Mouse (Mus musculus): Measurements from ENCODE around the gene Eef1akmt2. TPM values are rescaled to one million over a fixed set of nuclear protein-coding genes. Genes with fewer than 3 reads are reported as not detected.

Gene Eef1akmt2
- polyA plus RNA-seq (2021), result 42.7 TPM

DNA sequence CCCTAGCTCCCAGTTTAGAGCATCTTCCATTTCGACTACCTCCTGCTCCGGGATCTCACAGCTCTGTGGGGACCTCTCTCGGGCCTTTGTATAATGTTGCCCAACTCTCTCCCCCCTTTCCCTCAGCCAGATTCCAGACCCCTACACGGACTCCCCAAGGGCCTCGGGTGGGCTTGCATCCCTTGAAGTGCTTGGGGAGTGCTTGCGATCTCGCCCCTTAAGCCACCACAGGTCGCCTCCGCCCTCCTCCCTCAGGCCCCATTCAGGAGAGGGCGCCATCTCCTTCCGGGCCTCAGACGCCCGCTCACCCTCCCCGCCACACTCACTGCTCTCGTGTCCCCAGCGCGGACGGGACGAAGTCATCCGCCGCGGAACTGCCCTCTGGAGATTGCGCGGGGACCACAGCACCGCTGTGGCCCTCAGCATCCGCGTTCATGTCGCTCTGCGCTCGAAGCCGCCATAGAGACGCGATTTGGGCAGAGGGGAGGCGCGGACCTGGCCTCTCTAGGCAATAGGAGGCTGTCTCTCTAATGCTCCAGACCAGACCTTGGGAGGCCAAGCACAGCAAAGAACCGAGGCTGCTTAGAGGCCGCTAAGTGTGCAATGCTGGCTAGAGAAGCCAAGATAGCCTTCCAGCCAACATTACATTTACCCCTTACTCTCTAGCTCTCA, at the start of gene Eef1akmt2:
Eef1akmt2 (minus strand) TSS at position 501 of the 672 bp plus-strand sequence.
- peak; percentile 53 for DNase-seq (ENCODE audit: low read depth, low spot score)
- in situ Hi-C loops (cut with MboI; ENCODE audit: low pct_unique_long_range_greater_than_20kb), result no loop called here
- POLR2A ChIA-PET, result interaction anchor here (0.8 kb wide), 1 partner anchor 293 kb away, joined by 3 read pairs; no protein-coding TSS in a partner anchor
- no peaks in the 10 kb centered on the region for H3K27me3 ChIP-seq
- CTCF ChIA-PET, result interaction anchor here (0.9 to 2.3 kb wide), 3 partner anchors 9 to 23 kb away, joined by 3 to 6 read pairs (median 4); no protein-coding TSS in a partner anchor
- peak; percentile 76 for TF ChIP-seq CTCF (IDR thresholded peaks at IDR 0.05)
- peak; percentile 83 for ATAC-seq

DNA sequence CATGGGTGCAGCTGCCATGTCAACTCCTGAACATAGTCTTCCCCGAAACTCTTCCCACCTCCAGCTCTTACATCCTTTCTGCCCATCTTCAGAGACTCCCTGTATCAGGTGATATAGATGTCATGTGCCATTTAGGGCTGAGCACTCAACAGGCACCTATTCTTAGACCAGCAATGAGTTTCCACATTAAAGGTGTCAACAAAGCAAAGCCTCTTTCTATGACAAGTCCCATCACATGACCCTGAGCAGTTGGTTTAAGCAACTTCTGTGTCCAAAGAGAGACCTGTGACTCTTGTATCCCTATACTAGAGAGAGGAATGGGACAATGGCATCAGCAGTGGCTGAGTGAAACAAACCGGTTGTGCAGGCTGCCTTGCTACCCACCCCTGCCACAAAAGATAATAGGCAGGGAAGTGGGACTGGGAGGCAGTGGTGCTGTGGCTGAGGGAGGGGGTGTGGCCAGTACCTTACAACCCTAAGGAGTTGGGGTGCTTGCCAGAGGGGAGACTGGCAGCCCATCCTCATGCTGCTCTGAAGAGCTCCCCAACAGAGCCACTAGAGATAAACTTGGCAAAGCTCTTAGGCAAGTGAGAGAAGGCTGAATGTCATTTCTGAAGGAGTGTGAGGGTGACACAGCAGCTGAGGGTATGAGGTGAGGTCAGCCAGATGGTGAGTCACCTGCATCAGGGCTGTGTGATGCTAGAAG, 48.5 kb upstream of the Eef1akmt2 start:
- no peak for DNase-seq (ENCODE audit: low read depth, low spot score)
- POLR2A ChIA-PET, result no interaction called here
- H3K27me3 ChIP-seq, result no peaks in the 10 kb centered on the region
- CTCF ChIA-PET, result no interaction called here
- in situ Hi-C loops (cut with MboI; ENCODE audit: low pct_unique_long_range_greater_than_20kb), result no loop called here
- no peak for TF ChIP-seq CTCF (IDR thresholded peaks at IDR 0.05)
- peak; percentile 51 for ATAC-seq

DNA sequence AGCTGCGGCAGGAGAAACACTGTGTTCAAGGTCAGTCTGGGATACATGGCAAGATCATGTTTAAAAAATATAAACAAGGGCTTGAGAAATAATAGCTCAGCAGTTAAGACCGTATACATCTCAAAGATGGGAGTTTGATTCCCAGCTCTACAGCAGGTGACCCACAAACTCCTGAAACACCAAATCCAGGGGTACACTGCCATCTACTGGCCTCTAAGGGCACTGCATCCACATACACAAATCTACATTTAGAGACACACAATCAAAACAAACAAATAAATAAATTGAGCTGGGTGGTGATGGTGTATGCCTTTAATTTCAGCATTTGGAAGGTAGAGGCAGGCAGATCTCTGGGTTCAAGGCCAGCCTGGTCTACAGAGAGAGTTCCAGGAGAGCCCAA, 45.8 kb upstream of the Eef1akmt2 start:
- TF ChIP-seq CTCF (IDR thresholded peaks at IDR 0.05), result peak; percentile 83
- DNase-seq (ENCODE audit: low read depth, low spot score), result no peak

DNA sequence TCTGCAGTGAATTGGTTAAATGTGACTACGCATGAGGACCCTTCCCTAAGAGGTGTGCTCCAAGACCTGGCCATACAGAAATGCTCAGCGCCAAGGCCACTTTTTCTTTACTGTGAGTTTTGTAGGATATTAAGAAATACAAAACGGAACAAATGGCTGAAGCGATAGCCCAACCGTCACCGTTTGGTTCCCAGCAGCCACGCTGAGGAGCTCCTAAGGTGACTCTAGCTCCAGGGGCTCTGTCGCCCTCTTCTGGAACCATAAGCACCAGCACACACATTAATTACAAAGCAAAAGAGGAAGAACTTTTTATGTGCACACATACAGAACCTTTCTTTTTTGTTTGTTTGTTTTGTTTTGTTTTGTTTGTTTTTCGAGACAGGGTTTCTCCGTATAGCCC, 44.8 kb upstream of the Eef1akmt2 start:
- ChIA-PET POLR2A (no interaction called here), CTCF (interaction anchor here (1.2 to 2.9 kb wide), 3 partner anchors 8 to 84 kb away, joined by 3 to 7 read pairs (median 6); no protein-coding TSS in a partner anchor)
- H3K27me3 ChIP-seq, result no peaks in the 10 kb centered on the region
- ATAC-seq (no peak), DNase-seq (ENCODE audit: low read depth, low spot score) (no peak)
- no peak for TF ChIP-seq CTCF (IDR thresholded peaks at IDR 0.05)
- in situ Hi-C loops (cut with MboI; ENCODE audit: low pct_unique_long_range_greater_than_20kb), result loop anchor here (5.0 kb wide), 1 partner anchor 245 kb away; no protein-coding TSS in a partner anchor

More for the DNA sequence above, 45.8 kb upstream of the Eef1akmt2 start:
- no peaks in the 10 kb centered on the region for H3K27me3 ChIP-seq
- ChIA-PET POLR2A (no interaction called here), CTCF (interaction anchor here (0.7 to 2.0 kb wide), 11 partner anchors 21 to 423 kb away, joined by 3 to 7 read pairs (median 4); partner anchors contain the start of gene Fam53b)
- no peak for ATAC-seq
- in situ Hi-C loops (cut with MboI; ENCODE audit: low pct_unique_long_range_greater_than_20kb), result loop anchor here (5.0 kb wide), 1 partner anchor 246 kb away; no protein-coding TSS in a partner anchor

DNA sequence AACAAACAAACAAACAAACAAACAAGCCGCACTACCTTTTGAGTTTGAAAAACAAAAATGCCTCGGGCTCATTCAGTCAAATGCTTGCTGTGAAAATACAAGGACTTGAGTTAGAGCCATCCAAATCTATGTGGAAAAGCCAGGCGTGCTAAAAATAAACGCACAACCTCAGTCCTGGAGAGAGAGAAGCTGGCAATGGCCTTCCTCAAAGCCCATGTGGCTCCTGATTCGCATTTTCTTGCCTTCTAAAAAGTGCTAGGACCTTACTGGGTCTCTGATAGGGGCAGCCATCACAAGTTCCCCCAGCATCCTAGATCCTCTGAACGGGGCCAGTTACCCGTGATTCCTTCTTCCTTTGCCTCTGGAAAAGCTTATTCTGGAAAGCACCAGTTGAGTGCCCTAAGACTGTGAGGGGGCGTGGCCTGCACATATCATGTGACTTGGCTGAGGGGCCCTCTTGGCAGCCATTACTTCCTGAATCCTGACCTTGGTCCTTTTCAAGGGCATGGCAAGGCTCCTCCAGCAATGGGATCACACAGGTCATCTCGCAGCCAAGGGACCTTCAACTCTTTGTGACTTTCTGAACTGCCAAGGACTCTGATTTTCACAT, 43.8 kb upstream of the Eef1akmt2 start:
- in situ Hi-C loops (cut with MboI; ENCODE audit: low pct_unique_long_range_greater_than_20kb), result loop anchor here (5.0 kb wide), 1 partner anchor 244 kb away; no protein-coding TSS in a partner anchor
- ChIA-PET CTCF (interaction anchor here (1.2 to 2.9 kb wide), 3 partner anchors 9 to 85 kb away, joined by 3 to 6 read pairs (median 3); partner anchors contain the start of gene Fam53b), POLR2A (no interaction called here)
- no peak for TF ChIP-seq CTCF (IDR thresholded peaks at IDR 0.05)
- no peak for DNase-seq (ENCODE audit: low read depth, low spot score)
- no peaks in the 10 kb centered on the region for H3K27me3 ChIP-seq
- ATAC-seq, result no peak

DNA sequence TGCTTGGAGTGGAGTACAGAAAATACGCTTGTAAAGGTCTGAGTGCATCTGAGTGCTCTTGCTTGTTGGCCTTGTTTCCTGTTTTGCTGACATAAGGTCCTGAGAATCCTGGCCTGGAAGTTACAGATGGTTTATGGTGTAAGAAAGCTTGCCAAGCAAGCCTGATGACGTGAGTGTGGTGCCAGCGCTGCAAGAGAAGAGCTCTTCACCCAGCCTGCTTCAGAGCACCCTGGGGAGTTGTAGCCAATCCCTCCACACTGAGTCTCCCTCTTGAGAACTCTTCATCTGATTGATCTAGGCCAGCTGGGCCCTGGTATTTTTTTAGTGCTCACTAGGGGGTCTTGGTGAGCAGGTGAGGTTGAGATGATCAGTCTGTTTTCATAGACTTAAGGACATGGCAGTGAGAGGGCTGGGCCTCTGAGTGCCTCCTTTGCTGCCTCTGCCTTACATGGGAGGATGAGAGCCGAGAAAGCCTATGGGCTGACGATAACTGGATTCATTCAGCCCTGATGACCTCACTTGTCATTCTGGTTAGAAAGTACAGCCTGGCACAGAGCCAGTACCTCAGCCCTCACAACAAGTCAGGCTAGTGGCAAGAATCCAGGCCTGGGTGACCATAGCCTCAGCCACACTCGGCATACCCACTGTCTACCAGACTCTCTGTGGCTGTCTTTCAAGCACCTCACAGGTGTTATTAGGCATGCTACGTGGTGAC, 42.5 kb upstream of the Eef1akmt2 start:
- no peak for TF ChIP-seq CTCF (IDR thresholded peaks at IDR 0.05)
- in situ Hi-C loops (cut with MboI; ENCODE audit: low pct_unique_long_range_greater_than_20kb), result loop anchor here (5.0 kb wide), 1 partner anchor 243 kb away; no protein-coding TSS in a partner anchor
- H3K27me3 ChIP-seq, result no peaks in the 10 kb centered on the region
- ChIA-PET POLR2A (no interaction called here), CTCF (interaction anchor here (0.5 to 2.9 kb wide), 3 partner anchors 10 to 82 kb away, joined by 3 to 6 read pairs (median 4); partner anchors contain the start of gene Fam53b)
- DNase-seq (ENCODE audit: low read depth, low spot score) (no peak), ATAC-seq (no peak)

DNA sequence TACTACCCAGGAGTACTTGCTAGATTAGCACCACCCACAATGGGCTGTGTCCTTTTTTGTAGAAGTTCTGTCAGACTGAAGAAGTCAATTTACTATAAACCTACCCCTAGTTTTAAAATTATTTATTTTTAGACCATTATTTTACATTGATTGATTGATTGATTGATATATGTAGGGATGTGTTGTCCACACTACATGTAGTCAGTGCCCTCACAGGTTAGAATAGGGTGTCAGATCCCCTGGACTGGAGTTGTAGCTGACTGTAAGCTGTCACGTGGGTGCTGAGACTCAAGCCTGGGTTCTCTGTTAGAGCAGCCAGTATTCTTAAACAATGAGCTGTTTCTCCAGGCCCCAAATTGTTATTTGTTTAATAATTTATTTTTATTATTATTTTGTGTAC, 40.9 kb upstream of the Eef1akmt2 start:
- no peak for TF ChIP-seq CTCF (IDR thresholded peaks at IDR 0.05)
- DNase-seq (ENCODE audit: low read depth, low spot score), result no peak
- ChIA-PET CTCF (no interaction called here), POLR2A (no interaction called here)
- in situ Hi-C loops (cut with MboI; ENCODE audit: low pct_unique_long_range_greater_than_20kb), result no loop called here
- no peaks in the 10 kb centered on the region for H3K27me3 ChIP-seq
- no peak for ATAC-seq

DNA sequence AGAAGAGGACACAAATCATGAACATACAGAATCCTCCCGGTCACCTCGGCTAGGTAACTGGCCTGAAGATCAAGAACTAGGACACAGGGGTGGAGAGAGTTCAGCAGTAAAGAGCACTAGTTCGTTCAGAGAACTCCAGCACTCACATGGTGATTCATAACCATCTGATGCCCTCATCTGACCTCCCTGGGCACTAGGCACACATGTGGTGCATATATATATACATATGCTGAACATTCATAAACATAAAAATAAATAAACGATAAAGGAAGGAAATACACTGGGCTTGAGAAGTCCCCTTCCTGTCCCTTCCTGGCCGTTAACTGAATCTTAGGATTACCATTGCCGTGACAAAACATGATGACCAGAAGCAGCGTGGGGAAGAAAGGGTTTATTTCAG, 40.3 kb upstream of the Eef1akmt2 start:
- POLR2A ChIA-PET, result no interaction called here
- CTCF ChIA-PET, result no interaction called here
- ATAC-seq (no peak), DNase-seq (ENCODE audit: low read depth, low spot score) (no peak)
- in situ Hi-C loops (cut with MboI; ENCODE audit: low pct_unique_long_range_greater_than_20kb), result no loop called here
- no peaks in the 10 kb centered on the region for H3K27me3 ChIP-seq
- TF ChIP-seq CTCF (IDR thresholded peaks at IDR 0.05), result no peak

DNA sequence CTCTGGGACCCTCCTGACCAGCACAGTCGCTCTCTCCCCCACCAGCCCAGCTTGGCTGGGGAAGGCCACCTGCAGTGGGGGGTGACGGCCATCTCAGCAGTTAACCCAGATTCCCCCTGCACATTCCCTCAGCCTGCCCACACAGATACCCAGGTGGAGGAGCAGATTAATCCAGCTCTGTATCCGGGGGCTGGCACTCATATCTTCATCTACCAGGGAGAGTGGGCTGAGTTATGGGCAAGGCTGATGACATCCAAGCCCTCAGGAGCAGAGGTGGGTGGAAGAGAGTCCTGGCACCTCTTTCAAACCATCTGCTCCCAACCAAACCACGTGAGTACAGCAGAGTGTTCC, 39.8 kb upstream of the Eef1akmt2 start:
- ATAC-seq (no peak), DNase-seq (ENCODE audit: low read depth, low spot score) (no peak)
- no peaks in the 10 kb centered on the region for H3K27me3 ChIP-seq
- TF ChIP-seq CTCF (IDR thresholded peaks at IDR 0.05), result no peak
- CTCF ChIA-PET, result no interaction called here
- POLR2A ChIA-PET, result no interaction called here
- in situ Hi-C loops (cut with MboI; ENCODE audit: low pct_unique_long_range_greater_than_20kb), result no loop called here

Measured in Patski (cell line).